Mouse (Mus musculus) c-Kit-positive CD71-negative TER-119-negative erythroid progenitor cells, embryonic 14.5 days (primary cell): ENCODE measurements at regions not wholly inside any gene's neighbourhood (a gene's known extent, or its start where the extent isn't known, plus 50 kb on each side); places are given as distances from the start of the nearest gene placed in this dataset.

Experiments used
- DNase-seq: peaks from one replicate; pipeline ENCODE4 v3.0.0-alpha.2; 2013; ENCODE audit warnings: low read depth

DNA sequence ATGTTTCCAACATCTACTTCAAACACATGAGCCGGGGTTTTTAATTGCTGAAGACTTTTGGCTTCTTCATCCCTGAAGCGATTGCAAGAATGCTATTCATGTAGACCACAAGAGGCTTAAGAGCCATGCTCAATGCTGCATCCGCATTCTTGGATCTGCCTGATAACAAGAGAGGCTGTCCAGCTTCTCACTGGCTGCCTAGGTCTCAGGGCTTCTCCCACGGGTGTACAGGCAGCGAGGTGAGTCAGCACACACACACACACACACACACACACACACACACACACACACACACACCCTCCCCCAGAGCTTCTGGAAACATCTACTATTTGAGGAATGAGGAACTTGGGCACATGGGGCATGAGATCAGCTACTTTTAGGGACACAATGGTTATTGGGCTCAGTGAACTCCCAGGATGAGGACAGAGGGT, 261.1 kb downstream of the Tgfb2 start:
- no peak for DNase-seq

- no peak for DNase-seq
These were observed 263.6 kb downstream of the Tgfb2 start for GRCm38 (mm10) chr1:186442160-186442559.

- no peak for DNase-seq
These were observed 270.3 kb downstream of the Tgfb2 start for GRCm38 (mm10) chr1:186435336-186435972.

DNA sequence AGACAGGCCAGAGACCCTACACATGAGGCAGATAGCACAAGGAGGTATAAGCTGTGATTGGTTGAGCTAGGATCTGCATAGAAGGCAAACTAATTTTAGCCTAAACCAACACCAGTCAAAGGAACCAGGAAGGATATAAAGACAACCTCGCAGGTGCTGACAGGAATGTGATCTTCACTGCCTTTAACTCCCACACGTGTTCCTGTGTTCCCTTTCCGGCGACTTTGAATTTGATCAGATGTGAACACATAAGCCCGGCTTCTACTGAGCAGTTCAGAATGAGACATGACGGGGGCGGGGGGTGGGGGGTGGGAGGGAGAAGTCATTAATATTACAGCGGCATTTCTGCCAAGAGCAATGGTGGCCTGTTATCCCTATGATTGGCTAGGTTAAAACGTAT, 271.0 kb downstream of the Tgfb2 start:
- no peak for DNase-seq

- DNase-seq, result no peak
These were observed 271.8 kb downstream of the Tgfb2 start for GRCm38 (mm10) chr1:186434007-186434406.

- no peak for DNase-seq
These were observed 272.6 kb downstream of the Tgfb2 start for GRCm38 (mm10) chr1:186433169-186433665.

- DNase-seq, result no peak
These were observed 280.4 kb downstream of the Tgfb2 start for GRCm38 (mm10) chr1:186425421-186425820.

DNA sequence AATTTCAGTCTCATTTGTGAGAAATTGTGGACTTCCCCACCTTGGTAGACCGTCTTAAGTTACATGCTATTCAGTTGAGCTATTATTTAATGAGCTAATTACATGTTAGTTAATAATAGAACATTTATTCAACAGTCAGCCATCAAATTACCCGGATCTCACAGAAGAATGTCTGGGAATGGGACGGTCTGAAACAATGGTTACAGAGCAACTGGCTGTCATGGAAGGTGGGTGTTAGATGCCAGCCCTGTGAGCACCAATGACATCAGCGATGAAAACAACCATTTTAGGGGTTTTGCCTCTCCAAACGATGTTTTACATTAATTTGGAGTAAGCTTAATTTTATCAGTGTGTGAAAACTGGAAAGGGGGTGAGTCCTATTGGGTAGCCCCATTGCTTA, 281.7 kb downstream of the Tgfb2 start:
- DNase-seq, result no peak

DNA sequence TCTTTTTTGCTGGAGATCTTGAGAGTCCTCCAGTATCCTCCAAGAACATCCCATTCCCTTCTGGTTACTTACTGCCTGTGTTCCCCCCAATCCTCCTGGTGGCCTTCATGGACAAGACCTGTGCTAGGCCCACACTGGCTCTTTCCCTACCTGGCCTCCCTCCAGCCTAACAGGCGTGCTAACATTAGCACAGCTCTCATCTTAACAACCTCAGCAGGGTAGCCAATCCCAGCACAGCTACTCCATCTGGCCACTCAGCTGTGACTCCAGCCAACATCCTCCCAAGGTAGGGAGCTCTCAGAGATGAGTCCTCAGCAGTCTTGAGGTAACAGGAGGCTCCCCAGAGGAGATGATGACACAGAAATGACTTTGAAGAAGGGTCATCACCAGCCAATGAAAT, 288.7 kb downstream of the Tgfb2 start:
- DNase-seq, result no peak

- DNase-seq, result no peak
These were observed 290.5 kb downstream of the Tgfb2 start for GRCm38 (mm10) chr1:186415321-186415720.

- DNase-seq, result no peak
These were observed 291.9 kb downstream of the Tgfb2 start for GRCm38 (mm10) chr1:186413886-186414245.

DNA sequence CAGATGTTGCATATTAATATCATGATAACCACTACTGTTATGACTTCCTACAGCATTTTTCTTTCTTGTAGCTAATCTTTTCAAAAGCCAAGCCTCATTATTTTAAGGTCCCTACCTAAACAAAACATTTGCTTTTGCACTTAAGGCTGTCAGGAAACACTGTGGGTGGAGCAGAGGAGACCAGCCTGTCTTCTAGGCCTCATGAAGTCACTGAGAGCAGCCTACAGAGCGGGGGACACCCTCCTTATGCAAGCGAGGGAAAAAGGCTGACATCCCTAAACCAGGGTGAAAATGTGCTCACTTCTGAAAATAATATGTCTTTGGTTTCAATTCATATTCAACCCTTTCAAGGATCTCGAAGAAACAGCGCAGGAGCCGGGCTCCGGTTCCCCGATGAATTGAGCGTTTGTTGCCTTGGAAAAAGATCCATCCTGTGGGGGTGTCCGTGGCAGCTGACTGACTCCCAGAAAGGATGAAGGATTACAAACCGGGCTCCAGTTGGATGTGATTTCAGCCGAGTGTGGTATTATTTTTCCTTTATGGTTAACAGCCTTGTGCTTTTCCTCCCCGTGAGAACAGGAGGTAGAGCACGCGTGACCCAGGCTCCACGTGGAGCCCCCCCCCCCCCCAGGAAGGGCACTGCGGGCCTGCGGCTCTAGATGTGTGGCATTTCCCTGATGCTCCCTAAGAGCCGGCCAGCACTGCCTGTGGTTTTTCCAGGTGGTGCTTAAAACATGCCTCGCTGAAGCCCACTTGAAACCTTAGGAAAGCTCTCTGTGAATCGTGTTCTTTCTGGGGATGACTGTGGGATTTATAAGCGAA, 292.5 kb downstream of the Tgfb2 start:
- no peak for DNase-seq

DNA sequence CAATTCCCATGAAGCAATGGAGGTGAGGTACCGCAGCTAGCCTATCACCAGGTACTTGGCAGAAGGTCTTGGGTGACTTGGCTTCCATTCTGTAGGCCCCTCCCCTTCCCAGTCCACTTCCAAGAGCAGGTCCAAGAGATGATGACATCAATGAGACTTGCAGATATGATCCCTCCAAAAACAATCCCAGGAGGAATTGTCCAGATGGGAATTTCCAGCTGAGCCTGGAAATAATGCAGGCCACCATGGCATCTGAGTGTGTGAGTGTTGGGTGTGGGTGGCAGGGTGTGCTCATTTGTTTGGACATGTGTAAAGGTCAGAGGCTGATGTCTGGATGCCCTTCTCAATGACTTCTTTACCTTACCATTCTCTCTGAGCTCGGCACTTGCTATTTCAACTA, 293.5 kb downstream of the Tgfb2 start:
- DNase-seq, result no peak

DNA sequence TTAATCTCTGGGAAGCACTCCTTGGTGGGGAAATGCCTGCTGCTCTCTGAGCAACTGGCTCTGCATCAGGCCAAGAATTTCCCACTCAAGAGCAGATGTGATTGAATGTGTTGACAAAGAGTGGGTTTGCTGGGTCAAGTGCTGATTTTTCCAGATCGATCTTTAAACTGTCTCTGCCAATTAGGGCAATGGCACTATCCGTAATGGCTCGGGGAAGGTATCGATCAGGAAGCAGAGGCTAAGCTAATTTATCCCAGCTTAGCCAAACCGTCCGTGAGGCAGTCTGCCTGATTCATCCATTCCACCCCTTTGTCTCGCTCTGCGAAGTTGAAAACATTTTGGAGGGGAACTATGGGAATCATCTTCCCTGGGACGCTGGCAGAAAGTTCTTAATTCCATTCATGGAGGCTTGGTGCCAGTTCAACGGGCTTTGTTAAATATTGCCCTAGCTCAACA, 291.9 kb upstream of the Lyplal1 start:
- DNase-seq, result no peak

GRCm38 (mm10) chr1:186407656-186408055, 290.5 kb upstream of the Lyplal1 start:
- DNase-seq, result no peak

- no peak for DNase-seq
These were observed 288.6 kb upstream of the Lyplal1 start for GRCm38 (mm10) chr1:186405693-186406092.

GRCm38 (mm10) chr1:186399762-186400161, 282.7 kb upstream of the Lyplal1 start:
- no peak for DNase-seq

DNA sequence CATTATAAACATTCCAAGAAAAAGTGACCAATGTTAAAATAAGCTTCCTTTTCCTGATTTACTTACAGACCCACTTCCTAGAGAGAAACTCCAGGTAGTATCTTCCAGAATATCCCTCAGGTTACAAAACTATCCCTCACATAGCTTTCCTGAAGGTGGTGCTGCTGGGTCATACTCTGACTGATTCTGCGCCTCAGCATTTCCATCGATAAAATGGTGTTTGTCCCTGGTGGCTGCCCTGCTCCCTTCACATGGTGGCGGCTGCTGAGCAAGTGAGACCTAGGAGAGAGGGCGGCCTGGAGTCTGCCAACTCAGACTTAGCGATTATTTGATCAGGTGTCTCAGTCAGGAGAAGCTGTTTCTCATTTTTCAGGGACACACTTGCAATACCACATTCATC, 275.9 kb upstream of the Lyplal1 start:
- no peak for DNase-seq

DNA sequence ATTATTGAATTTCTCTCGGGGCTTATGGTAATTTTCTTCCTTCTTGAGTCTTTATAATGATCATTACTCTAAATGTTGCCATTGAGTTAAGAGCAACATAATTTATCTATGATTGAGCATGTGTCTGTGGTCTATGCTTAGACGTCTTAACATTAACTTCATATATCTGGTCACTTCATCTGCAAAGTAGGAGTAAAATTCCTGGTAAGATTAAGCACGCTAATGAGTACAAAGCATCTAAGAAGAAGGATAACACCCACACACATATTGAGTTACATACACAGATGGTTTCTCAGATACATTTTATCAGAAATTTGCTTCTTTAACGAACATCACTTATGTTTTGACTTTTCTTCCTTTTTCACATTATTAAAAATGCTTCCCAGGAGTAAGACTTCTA, 267.3 kb upstream of the Lyplal1 start:
- DNase-seq, result no peak

GRCm38 (mm10) chr1:186383453-186383852, 266.3 kb upstream of the Lyplal1 start:
- DNase-seq, result no peak

GRCm38 (mm10) chr1:186383006-186383405, 265.9 kb upstream of the Lyplal1 start:
- DNase-seq, result no peak

GRCm38 (mm10) chr1:186379938-186380847, 263.1 kb upstream of the Lyplal1 start:
- DNase-seq, result no peak
